Mouse (Mus musculus) kidney, adult 2 months (tissue): ENCODE results near the gene Hhatl.

Source experiments
- CTCF ChIP-seq: fragments of 200-500 bp; conservative IDR thresholded peaks from 2 replicates; pipeline ENCODE4 v1.5.1; 2011; ENCODE audit warnings: low read depth, mild to moderate bottlenecking, control low read depth, low read length, moderate library complexity, mixed read lengths; ENCODE audit not compliant: insufficient read depth, insufficient read length
- POLR2A ChIP-seq: fragments of 200-500 bp; IDR thresholded peaks from one replicate; pipeline ENCODE4 v1.6.1; 2011; ENCODE audit warnings: low read depth, low read length, control low read depth

GRCm38 (mm10) chr9:121798887-121799520, 6.7 kb upstream of the Hhatl start:
- TF ChIP-seq CTCF, result no peak
- no peak for TF ChIP-seq POLR2A
